Mouse (Mus musculus): ENCODE data around the gene Zfp239. TPM values are rescaled to one million over a fixed set of nuclear protein-coding genes. Genes with fewer than 3 reads are reported as not detected.

The Zfp239 gene
- polyA plus RNA-seq, 1 experiment from 2014 or later = 8.7 TPM

GRCm38 (mm10) chr6:117900126-117901080 is 38.5 kb downstream of the Zfp239 start, which contains the start of gene Hnrnpf:
TSS of gene Hnrnpf (plus strand) at chr6:117900324.
- no peak for DNase-seq (ENCODE audit: low spot score)
- 48% methylated on average over 17 of the region's 17 CpGs for WGBS
- H3K4me3 ChIP-seq (ENCODE audit: low read depth, low read length) = peak within 1 kb of the TSS; percentile 22
- H3K36me3 ChIP-seq (ENCODE audit: control insufficient read depth, insufficient read depth, low read length) = no peaks in the 10 kb centered on the region
- peak within 1 kb of the TSS; percentile 61 for H3K27ac ChIP-seq (ENCODE audit: low read depth, low read length)
- peaks cover 14% of the 10 kb centered on the region for H3K4me1 ChIP-seq (replicated peaks; ENCODE audit: control insufficient read depth, insufficient read depth, low read length)
- H3K27me3 ChIP-seq (replicated peaks; ENCODE audit: control insufficient read depth, insufficient read depth, low read length) = no peaks in the 10 kb centered on the region
- peak within 1 kb of the TSS; percentile 56 for H3K4me2 ChIP-seq
- ATAC-seq (replicated peaks; ENCODE audit: low FRiP score) = peak; percentile 78
- H3K9ac ChIP-seq (ENCODE audit: low read depth, low read length) = peak within 1 kb of the TSS; percentile 54; the same call in 1 of the 2 replicates
- no peaks in the 10 kb centered on the region for H3K9me3 ChIP-seq (ENCODE audit: control insufficient read depth, low read length)

- peak overlapping the region; percentile 61; the same call in 1 of the 2 replicates for H3K27ac ChIP-seq (ENCODE audit: low read depth, low read length)
- H3K9me3 ChIP-seq (ENCODE audit: control insufficient read depth, low read length) = no peaks in the 10 kb centered on the region
- peaks cover 14% of the 10 kb centered on the region for H3K4me1 ChIP-seq (replicated peaks; ENCODE audit: control insufficient read depth, insufficient read depth, low read length)
- H3K36me3 ChIP-seq (ENCODE audit: control insufficient read depth, insufficient read depth, low read length) = no peaks in the 10 kb centered on the region
- WGBS = 71% methylated on average over 9 of the region's 9 CpGs
- H3K27me3 ChIP-seq (replicated peaks; ENCODE audit: control insufficient read depth, insufficient read depth, low read length) = no peaks in the 10 kb centered on the region
- peak overlapping the region; percentile 21; the same call in 1 of the 2 replicates for H3K4me2 ChIP-seq
- no peak overlapping the region; the same call in 1 of the 2 replicates for H3K9ac ChIP-seq (ENCODE audit: low read depth, low read length)
- no peak for DNase-seq (ENCODE audit: low spot score)
- no peak overlapping the region for H3K4me3 ChIP-seq (ENCODE audit: low read depth, low read length)
- ATAC-seq (replicated peaks; ENCODE audit: low FRiP score) = no peak
Measured at GRCm38 (mm10) chr6:117901510-117902402, 39.9 kb downstream of the Zfp239 start.

GRCm38 (mm10) chr6:117902556-117902955 is 40.7 kb downstream of the Zfp239 start:
- H3K36me3 ChIP-seq (ENCODE audit: control insufficient read depth, insufficient read depth, low read length) = no peaks in the 10 kb centered on the region
- no peak overlapping the region for H3K4me3 ChIP-seq (ENCODE audit: low read depth, low read length)
- WGBS = 69% methylated on average over 4 of the region's 4 CpGs
- no peaks in the 10 kb centered on the region for H3K9me3 ChIP-seq (ENCODE audit: control insufficient read depth, low read length)
- H3K4me2 ChIP-seq = peak overlapping the region; percentile 21
- peaks cover 14% of the 10 kb centered on the region for H3K4me1 ChIP-seq (replicated peaks; ENCODE audit: control insufficient read depth, insufficient read depth, low read length)
- DNase-seq (ENCODE audit: low spot score) = no peak
- H3K27me3 ChIP-seq (replicated peaks; ENCODE audit: control insufficient read depth, insufficient read depth, low read length) = no peaks in the 10 kb centered on the region
- no peak overlapping the region for H3K27ac ChIP-seq (ENCODE audit: low read depth, low read length)
- no peak for ATAC-seq (replicated peaks; ENCODE audit: low FRiP score)
- H3K9ac ChIP-seq (ENCODE audit: low read depth, low read length) = peak overlapping the region; percentile 3; the same call in 1 of the 2 replicates

- Histone ChIP-seq H3K4me1 (replicated peaks; ENCODE audit: control insufficient read depth, insufficient read depth, low read length) (peaks cover 15% of the 10 kb centered on the region), H3K36me3 (ENCODE audit: control insufficient read depth, insufficient read depth, low read length) (no peaks in the 10 kb centered on the region), H3K27ac (ENCODE audit: low read depth, low read length) (no peak overlapping the region), H3K9me3 (ENCODE audit: control insufficient read depth, low read length) (no peaks in the 10 kb centered on the region), H3K4me3 (ENCODE audit: low read depth, low read length) (no peak overlapping the region), H3K4me2 (no peak overlapping the region), H3K27me3 (replicated peaks; ENCODE audit: control insufficient read depth, insufficient read depth, low read length) (no peaks in the 10 kb centered on the region), H3K9ac (ENCODE audit: low read depth, low read length) (no peak overlapping the region)
- ATAC-seq (replicated peaks; ENCODE audit: low FRiP score) (no peak), DNase-seq (ENCODE audit: low spot score) (no peak)
- WGBS = 85% methylated on average over 3 of the region's 3 CpGs
Measured at GRCm38 (mm10) chr6:117903836-117904235, 41.9 kb downstream of the Zfp239 start.

- Histone ChIP-seq H3K27me3 (replicated peaks; ENCODE audit: control insufficient read depth, insufficient read depth, low read length) (no peaks in the 10 kb centered on the region), H3K4me2 (peak overlapping the region; percentile 64), H3K27ac (ENCODE audit: low read depth, low read length) (peak overlapping the region; percentile 77), H3K36me3 (ENCODE audit: control insufficient read depth, insufficient read depth, low read length) (no peaks in the 10 kb centered on the region), H3K4me3 (ENCODE audit: low read depth, low read length) (peak overlapping the region; percentile 99), H3K9ac (ENCODE audit: low read depth, low read length) (peak overlapping the region; percentile 81), H3K9me3 (ENCODE audit: control insufficient read depth, low read length) (no peaks in the 10 kb centered on the region), H3K4me1 (replicated peaks; ENCODE audit: control insufficient read depth, insufficient read depth, low read length) (peaks cover 26% of the 10 kb centered on the region)
- ATAC-seq (replicated peaks; ENCODE audit: low FRiP score) (no peak), DNase-seq (ENCODE audit: low spot score) (no peak)
- WGBS = 26% methylated on average over 4 of the region's 4 CpGs
Measured at GRCm38 (mm10) chr6:117905260-117905930, 43.5 kb downstream of the Zfp239 start.

- peaks cover 2% of the 10 kb centered on the region; the same call in 1 of the 2 replicates for H3K36me3 ChIP-seq (ENCODE audit: control insufficient read depth, insufficient read depth, low read length)
- ATAC-seq (replicated peaks; ENCODE audit: low FRiP score) (peak; percentile 13), DNase-seq (ENCODE audit: low spot score) (no peak)
Measured at GRCm38 (mm10) chr6:117906015-117906531, 44.2 kb downstream of the Zfp239 start.

GRCm38 (mm10) chr6:117906590-117907271 is 44.8 kb downstream of the Zfp239 start:
- peak; percentile 89 for ATAC-seq (replicated peaks; ENCODE audit: low FRiP score)
- under 1% methylated on average over 61 of the region's 68 CpGs for WGBS
- peaks cover 25% of the 10 kb centered on the region for H3K4me1 ChIP-seq (replicated peaks; ENCODE audit: control insufficient read depth, insufficient read depth, low read length)

More at GRCm38 (mm10) chr6:117906015-117906531, 44.2 kb downstream of the Zfp239 start:
- under 1% methylated on average over 25 of the region's 25 CpGs for WGBS
- Histone ChIP-seq H3K4me3 (ENCODE audit: low read depth, low read length) (peak overlapping the region; percentile 99), H3K4me2 (peak overlapping the region; percentile 64), H3K9me3 (ENCODE audit: control insufficient read depth, low read length) (no peaks in the 10 kb centered on the region), H3K27ac (ENCODE audit: low read depth, low read length) (peak overlapping the region; percentile 77), H3K27me3 (replicated peaks; ENCODE audit: control insufficient read depth, insufficient read depth, low read length) (no peaks in the 10 kb centered on the region), H3K4me1 (replicated peaks; ENCODE audit: control insufficient read depth, insufficient read depth, low read length) (peaks cover 23% of the 10 kb centered on the region), H3K9ac (ENCODE audit: low read depth, low read length) (peak overlapping the region; percentile 81)

More at GRCm38 (mm10) chr6:117906590-117907271, 44.8 kb downstream of the Zfp239 start:
- Histone ChIP-seq H3K9ac (ENCODE audit: low read depth, low read length) (peak overlapping the region; percentile 100), H3K9me3 (ENCODE audit: control insufficient read depth, low read length) (no peaks in the 10 kb centered on the region), H3K27ac (ENCODE audit: low read depth, low read length) (peak overlapping the region; percentile 99), H3K36me3 (ENCODE audit: control insufficient read depth, insufficient read depth, low read length) (peaks cover 2% of the 10 kb centered on the region; the same call in 1 of the 2 replicates), H3K4me2 (peak overlapping the region; percentile 97), H3K27me3 (replicated peaks; ENCODE audit: control insufficient read depth, insufficient read depth, low read length) (no peaks in the 10 kb centered on the region), H3K4me3 (ENCODE audit: low read depth, low read length) (peak overlapping the region; percentile 99)
- peak; percentile 97 for DNase-seq (ENCODE audit: low spot score)
